Mouse (Mus musculus): ENCODE measurements around the gene Ptpn5. TPM values are rescaled to one million over a fixed set of nuclear protein-coding genes. Genes with fewer than 3 reads are reported as not detected.
A peak's percentile ranks its signal among the peaks of the same experiment; 100 is the strongest.

Gene Ptpn5
- polyA plus RNA-seq, 1 experiment: 61.1 TPM

DNA sequence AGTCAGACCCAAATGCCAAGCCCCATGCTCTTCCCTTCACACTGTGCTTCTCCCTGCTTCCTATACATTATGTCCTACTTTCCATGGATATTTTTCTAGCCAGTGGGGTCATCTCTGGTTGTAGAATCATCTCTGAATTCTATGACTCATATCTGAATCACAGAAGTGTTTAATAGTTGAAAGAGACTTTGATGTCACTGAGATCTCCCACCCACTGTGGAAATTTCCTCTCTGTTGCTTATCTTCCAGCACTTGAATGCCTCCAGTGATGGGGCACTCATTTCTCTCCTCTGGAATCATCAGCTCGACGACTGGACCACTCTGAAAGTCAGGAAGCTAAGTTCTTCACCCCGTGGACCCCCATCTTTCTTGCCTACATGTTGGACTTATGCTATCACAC lies 22.4 kb downstream of the Ptpn5 start:
- no peaks in the 10 kb centered on the region for H3K27me3 ChIP-seq (ENCODE audit: control insufficient read depth, insufficient read depth, low read length)
- H3K27ac ChIP-seq (ENCODE audit: insufficient read depth, low read length): no peak overlapping the region
- no peaks in the 10 kb centered on the region; the same call in 1 of the 2 replicates for H3K4me1 ChIP-seq (ENCODE audit: control insufficient read depth, insufficient read depth, low read length)
- TF ChIP-seq POLR2A (IDR thresholded peaks at IDR 0.05; ENCODE audit: borderline replicate concordance, insufficient read depth, low read length): no peak
- no peak for TF ChIP-seq CTCF (IDR thresholded peaks at IDR 0.05; ENCODE audit: borderline replicate concordance, insufficient read depth, low read depth, low read length)
- WGBS: 70% methylated on average over 3 of the region's 3 CpGs
- no peak overlapping the region for H3K4me3 ChIP-seq (replicated peaks; ENCODE audit: insufficient read depth, low read depth, low read length)
- DNase-seq: no peak

DNA sequence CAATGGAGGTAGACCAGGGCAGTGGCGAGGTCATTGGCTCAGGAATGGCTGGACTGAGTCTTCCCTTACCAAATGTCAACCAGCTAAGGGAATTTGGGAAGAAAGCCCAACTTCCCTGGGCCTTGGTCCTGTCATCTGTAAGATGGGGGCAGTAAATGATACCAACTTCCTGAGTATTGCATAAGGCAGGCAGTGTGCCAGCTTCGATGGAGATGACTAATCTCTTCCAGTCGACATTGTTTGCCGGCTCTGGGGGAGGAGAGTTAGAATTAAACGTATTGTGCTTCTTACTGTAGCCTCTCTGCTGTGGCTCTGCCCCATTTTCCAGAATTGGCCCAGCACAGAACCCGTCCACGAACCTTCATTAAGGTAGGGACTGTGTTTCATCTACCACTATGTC lies 23.0 kb downstream of the Ptpn5 start:
- Histone ChIP-seq H3K4me3 (replicated peaks; ENCODE audit: insufficient read depth, low read depth, low read length) (no peak overlapping the region), H3K27me3 (ENCODE audit: control insufficient read depth, insufficient read depth, low read length) (no peaks in the 10 kb centered on the region), H3K4me1 (ENCODE audit: control insufficient read depth, insufficient read depth, low read length) (no peaks in the 10 kb centered on the region), H3K27ac (ENCODE audit: insufficient read depth, low read length) (no peak overlapping the region)
- WGBS: 58% methylated on average over 7 of the region's 7 CpGs
- DNase-seq: no peak
- no peak for TF ChIP-seq POLR2A (IDR thresholded peaks at IDR 0.05; ENCODE audit: borderline replicate concordance, insufficient read depth, low read length)
- no peak for TF ChIP-seq CTCF (IDR thresholded peaks at IDR 0.05; ENCODE audit: borderline replicate concordance, insufficient read depth, low read depth, low read length)

DNA sequence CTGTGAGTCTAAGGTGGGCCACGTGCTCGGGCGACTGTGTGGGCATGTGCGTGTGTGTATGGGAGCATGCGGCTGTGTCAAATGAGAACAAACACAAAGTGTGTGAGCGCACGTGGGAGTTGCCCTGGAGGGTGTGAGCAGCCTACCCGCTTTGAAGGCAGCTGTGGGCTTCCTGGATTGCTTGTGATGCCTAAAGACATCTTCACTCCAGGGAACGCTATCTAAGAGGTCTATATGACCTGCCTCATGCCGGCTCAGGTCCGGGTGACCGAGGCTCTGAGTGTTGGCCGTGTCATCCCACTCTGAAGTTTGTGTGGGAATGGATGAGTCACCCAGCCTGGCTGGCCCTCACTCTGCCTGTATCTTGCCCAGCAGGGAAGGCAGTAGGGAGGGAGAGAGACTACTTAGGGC lies 24.7 kb downstream of the Ptpn5 start:
- DNase-seq: peak in 1 of 2 experiments; percentile 35
- Histone ChIP-seq H3K4me1 (ENCODE audit: control insufficient read depth, insufficient read depth, low read length) (no peaks in the 10 kb centered on the region), H3K27me3 (ENCODE audit: control insufficient read depth, insufficient read depth, low read length) (no peaks in the 10 kb centered on the region), H3K4me3 (replicated peaks; ENCODE audit: insufficient read depth, low read depth, low read length) (no peak overlapping the region), H3K27ac (ENCODE audit: insufficient read depth, low read length) (no peak overlapping the region)
- no peak for TF ChIP-seq POLR2A (IDR thresholded peaks at IDR 0.05; ENCODE audit: borderline replicate concordance, insufficient read depth, low read length)
- WGBS: 85% methylated on average over 13 of the region's 13 CpGs

DNA sequence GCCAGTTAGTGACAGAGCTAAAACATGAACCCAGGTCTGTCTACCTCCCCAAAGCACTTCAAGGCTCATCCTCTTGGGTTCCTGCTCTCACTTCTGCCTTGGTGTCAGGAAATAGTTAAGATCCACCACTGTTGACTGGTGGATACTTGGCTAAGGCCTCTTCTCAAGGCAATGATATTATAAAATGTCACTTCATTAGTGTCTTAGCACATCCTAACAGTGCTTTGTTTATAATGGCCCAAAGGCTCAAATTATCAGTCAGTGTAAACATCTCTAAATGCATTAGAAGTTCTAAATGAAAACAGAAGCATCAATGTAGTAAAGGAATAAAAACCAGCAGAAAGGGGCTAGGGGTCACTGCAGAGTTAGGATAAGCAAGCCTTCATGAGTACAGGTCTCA lies 26.5 kb downstream of the Ptpn5 start:
- H3K27ac ChIP-seq (ENCODE audit: insufficient read depth, low read length): no peak overlapping the region
- no peak for TF ChIP-seq POLR2A (IDR thresholded peaks at IDR 0.05; ENCODE audit: borderline replicate concordance, insufficient read depth, low read length)
- no peak for TF ChIP-seq CTCF (IDR thresholded peaks at IDR 0.05; ENCODE audit: borderline replicate concordance, insufficient read depth, low read depth, low read length)
- H3K27me3 ChIP-seq (ENCODE audit: control insufficient read depth, insufficient read depth, low read length): no peaks in the 10 kb centered on the region
- no peaks in the 10 kb centered on the region for H3K4me1 ChIP-seq (ENCODE audit: control insufficient read depth, insufficient read depth, low read length)
- no peak for DNase-seq
- H3K4me3 ChIP-seq (replicated peaks; ENCODE audit: insufficient read depth, low read depth, low read length): no peak overlapping the region

DNA sequence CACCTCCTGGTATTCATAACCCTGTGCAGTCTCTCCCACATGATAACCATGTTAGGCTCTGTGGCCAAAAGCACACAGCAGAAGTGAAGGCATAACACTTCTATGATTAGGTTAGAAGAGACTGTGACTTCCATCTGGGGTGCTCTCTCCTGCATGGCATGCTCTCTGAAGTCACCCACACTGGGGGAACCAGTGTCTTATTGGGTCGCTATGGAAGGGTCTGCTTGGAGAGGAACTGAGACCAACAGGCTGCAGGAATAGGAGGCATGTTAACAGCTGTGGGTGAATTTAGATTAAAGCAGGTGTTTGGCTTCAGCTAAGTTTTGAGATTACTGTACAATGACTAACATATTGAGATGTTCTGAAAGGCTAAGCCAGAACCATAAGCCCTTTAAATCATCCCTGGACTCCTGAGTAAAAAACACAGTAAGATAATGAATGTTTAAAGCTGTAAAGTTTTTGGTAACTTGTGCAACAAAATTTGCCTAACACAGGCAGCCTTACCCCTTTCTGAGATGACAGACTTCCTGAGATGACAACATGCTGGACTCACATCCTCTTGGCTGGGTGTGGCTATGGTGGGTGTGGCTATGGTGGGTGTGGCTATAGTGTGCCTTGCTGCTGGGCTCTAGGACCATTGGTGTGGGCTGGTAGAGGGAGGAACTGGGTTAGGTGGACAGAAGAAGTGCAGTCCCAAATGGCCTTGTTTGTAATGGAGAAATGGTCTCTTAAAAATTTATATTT lies 29.6 kb downstream of the Ptpn5 start:
- DNase-seq: no peak
- Histone ChIP-seq H3K27ac (ENCODE audit: insufficient read depth, low read length) (no peak overlapping the region), H3K4me1 (ENCODE audit: control insufficient read depth, insufficient read depth, low read length) (no peaks in the 10 kb centered on the region), H3K27me3 (ENCODE audit: control insufficient read depth, insufficient read depth, low read length) (no peaks in the 10 kb centered on the region), H3K4me3 (replicated peaks; ENCODE audit: insufficient read depth, low read depth, low read length) (no peak overlapping the region)
- TF ChIP-seq POLR2A (IDR thresholded peaks at IDR 0.05; ENCODE audit: borderline replicate concordance, insufficient read depth, low read length): no peak
- no peak for TF ChIP-seq CTCF (IDR thresholded peaks at IDR 0.05; ENCODE audit: borderline replicate concordance, insufficient read depth, low read depth, low read length)
- 78% methylated on average over 1 of the region's 1 CpGs for WGBS

DNA sequence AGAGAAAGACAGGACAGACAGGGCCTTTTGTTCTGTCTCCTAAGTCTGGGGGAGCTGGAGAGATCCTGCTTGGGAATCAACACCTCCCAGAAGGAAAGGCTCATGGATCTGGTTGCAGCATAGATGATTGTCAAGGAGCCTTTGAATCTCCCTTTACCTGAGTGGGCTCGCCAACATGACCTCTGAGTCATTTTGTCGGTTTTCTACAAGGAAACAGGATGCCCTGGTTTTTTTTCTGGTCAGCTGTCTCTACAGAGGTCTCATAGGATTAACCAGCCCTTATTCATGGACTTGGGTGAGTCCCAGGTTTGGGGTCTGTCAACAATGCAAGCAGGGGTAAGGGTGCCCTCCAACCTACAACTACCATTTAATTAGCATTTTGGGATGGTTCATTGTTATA lies 30.5 kb downstream of the Ptpn5 start:
- Histone ChIP-seq H3K4me1 (ENCODE audit: control insufficient read depth, insufficient read depth, low read length) (no peaks in the 10 kb centered on the region), H3K27ac (ENCODE audit: insufficient read depth, low read length) (no peak overlapping the region), H3K4me3 (replicated peaks; ENCODE audit: insufficient read depth, low read depth, low read length) (no peak overlapping the region), H3K27me3 (ENCODE audit: control insufficient read depth, insufficient read depth, low read length) (no peaks in the 10 kb centered on the region)
- TF ChIP-seq CTCF (IDR thresholded peaks at IDR 0.05; ENCODE audit: borderline replicate concordance, insufficient read depth, low read depth, low read length): no peak
- no peak for TF ChIP-seq POLR2A (IDR thresholded peaks at IDR 0.05; ENCODE audit: borderline replicate concordance, insufficient read depth, low read length)
- DNase-seq: no peak
- WGBS: 82% methylated on average over 2 of the region's 2 CpGs

DNA sequence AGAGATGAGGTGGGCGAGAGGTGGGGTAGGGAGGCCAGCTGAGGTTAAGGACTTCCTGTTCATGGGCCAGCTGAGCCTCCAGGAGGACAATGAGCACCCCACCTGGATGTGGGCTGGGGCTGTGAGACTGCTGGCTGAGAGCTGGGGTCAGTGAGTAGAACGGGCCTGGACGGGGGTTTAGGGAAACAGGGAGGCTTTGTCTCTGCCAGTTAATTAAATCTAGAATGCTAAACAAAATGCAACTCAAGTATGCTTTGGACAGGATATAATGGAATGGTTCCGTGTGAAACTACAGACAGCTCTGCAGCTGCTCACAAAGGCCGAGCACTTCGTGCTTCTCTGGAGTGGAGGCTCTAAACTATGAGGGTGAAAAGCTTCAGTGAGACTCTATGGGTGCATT lies 32.9 kb downstream of the Ptpn5 start:
- no peak overlapping the region for H3K27ac ChIP-seq (ENCODE audit: insufficient read depth, low read length)

DNA sequence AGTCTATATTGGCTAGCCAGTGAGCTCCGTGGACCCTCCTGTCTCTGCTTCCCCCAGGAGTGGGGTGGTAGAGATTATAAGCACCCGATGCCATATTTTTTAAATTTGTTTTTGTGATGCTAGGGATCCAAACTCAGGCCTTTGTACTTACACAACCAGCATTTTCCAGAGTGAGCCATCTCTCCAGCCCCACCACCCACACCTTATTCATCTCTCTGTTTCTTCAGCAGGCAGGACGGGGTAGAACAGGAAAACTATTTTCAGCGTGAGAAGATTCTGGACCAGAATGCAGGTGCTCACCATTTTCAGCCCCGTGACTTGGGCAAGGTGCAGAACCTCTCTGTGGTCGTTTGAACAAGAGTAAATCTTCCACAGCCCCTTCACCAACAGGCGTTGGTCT lies 34.2 kb downstream of the Ptpn5 start:
- WGBS: 84% methylated on average over 7 of the region's 7 CpGs
- no peaks in the 10 kb centered on the region for H3K27me3 ChIP-seq (ENCODE audit: control insufficient read depth, insufficient read depth, low read length)
- no peak overlapping the region for H3K4me3 ChIP-seq (replicated peaks; ENCODE audit: insufficient read depth, low read depth, low read length)
- no peak overlapping the region for H3K27ac ChIP-seq (ENCODE audit: insufficient read depth, low read length)
- no peak for TF ChIP-seq CTCF (IDR thresholded peaks at IDR 0.05; ENCODE audit: borderline replicate concordance, insufficient read depth, low read depth, low read length)
- TF ChIP-seq POLR2A (IDR thresholded peaks at IDR 0.05; ENCODE audit: borderline replicate concordance, insufficient read depth, low read length): no peak
- H3K4me1 ChIP-seq (ENCODE audit: control insufficient read depth, insufficient read depth, low read length): no peaks in the 10 kb centered on the region
- no peak for DNase-seq

More for the DNA sequence above, 32.9 kb downstream of the Ptpn5 start:
- Histone ChIP-seq H3K27me3 (ENCODE audit: control insufficient read depth, insufficient read depth, low read length) (no peaks in the 10 kb centered on the region), H3K4me3 (replicated peaks; ENCODE audit: insufficient read depth, low read depth, low read length) (no peak overlapping the region), H3K4me1 (ENCODE audit: control insufficient read depth, insufficient read depth, low read length) (no peaks in the 10 kb centered on the region)
- TF ChIP-seq CTCF (IDR thresholded peaks at IDR 0.05; ENCODE audit: borderline replicate concordance, insufficient read depth, low read depth, low read length): no peak
- TF ChIP-seq POLR2A (IDR thresholded peaks at IDR 0.05; ENCODE audit: borderline replicate concordance, insufficient read depth, low read length): no peak
- WGBS: 55% methylated on average over 6 of the region's 6 CpGs
- DNase-seq: no peak

Data from cerebellum, adult 2 months (tissue).